Mouse (Mus musculus) thymus, postnatal 0 days (tissue): Measurements from ENCODE around the gene Myod1. TPM values are rescaled to one million over a fixed set of nuclear protein-coding genes. Genes with fewer than 3 reads are reported as not detected.
A peak's percentile ranks its signal among the peaks of the same experiment; 100 is the strongest.

Experiments
- DNase-seq: peaks from one replicate; pipeline ENCODE4 v3.0.0-alpha.2; 2015; ENCODE audit warnings: low spot score
- polyA plus RNA-seq: library from polyadenylated mRNA; unstranded; fragments of >200 nt; fragmentation: Nextera tagmentation; extraction: Ambion mirVana; gene quantifications from 2 replicates; pipeline ENCODE4 v1.2.1, GENCODE M21; 2015

Myod1 gene
- polyA plus RNA-seq, 1 experiment from 2014 or later: 0.21 TPM

DNA sequence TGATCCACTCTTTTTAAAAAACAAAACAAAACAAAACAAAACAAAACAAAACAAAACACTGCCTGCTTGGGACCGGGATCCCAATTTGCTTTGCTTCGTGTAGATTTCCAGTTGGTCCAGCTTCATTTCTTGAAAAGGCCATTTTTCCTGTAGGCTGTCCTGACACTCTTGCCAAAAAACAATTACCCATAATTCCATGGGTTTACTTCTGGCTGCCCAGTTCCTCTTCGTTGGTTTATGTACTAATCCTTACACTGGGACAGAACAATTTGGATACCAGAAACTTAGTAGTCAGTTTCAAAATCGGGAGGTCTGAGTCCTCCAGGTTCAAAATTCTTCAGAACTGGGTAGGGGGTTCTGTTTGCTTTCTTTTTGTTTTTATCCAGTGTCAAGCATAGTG, 14.0 kb downstream of the Myod1 start:
- DNase-seq: no peak

- DNase-seq: peak; percentile 65
Measured at GRCm38 (mm10) chr7:46391701-46392100, 15.4 kb downstream of the Myod1 start.

DNA sequence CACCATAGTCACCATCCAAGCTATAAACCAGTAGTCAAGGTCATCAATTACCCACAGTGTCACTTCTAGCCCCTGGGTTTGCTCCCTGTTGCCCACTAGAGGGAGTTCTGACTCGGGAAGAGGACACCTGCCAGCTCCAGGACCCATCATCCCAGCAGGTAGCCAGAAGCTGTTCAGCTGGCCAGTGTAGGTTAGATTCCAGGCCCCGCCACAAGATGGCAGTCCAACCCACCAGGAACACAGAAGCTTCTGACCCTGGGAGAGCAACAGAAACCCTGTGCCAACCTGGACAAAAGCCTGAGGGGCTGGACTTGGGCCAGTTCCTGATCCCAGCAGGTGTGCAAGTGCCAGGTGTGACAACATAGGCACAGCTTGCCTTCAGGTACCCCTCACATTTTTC, 16.8 kb downstream of the Myod1 start:
- peak; percentile 72 for DNase-seq

- DNase-seq: peak; percentile 19
Measured at GRCm38 (mm10) chr7:46393718-46394511, 17.6 kb downstream of the Myod1 start.

DNA sequence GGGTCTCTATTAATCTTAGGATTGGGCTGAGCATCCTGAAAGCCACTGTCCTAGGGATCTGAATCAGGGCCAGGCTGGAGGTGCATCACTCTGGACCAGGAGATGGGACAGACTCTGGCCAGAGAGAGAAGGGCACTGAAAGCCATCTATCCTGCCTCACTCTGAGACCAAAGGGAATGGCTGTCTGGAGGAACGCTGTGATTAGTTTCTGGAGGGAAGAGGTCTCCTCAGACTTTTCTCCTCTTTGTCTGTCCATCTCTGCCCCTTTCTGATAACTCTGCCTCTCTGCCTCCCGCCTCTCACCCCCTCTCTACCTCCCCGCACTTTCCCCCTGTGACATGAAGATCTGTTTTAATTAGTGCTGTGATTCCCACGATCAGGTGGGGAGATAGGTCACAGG, 18.7 kb downstream of the Myod1 start:
- DNase-seq: no peak

- DNase-seq: no peak
Measured at GRCm38 (mm10) chr7:46395571-46395970, 19.3 kb downstream of the Myod1 start.

DNA sequence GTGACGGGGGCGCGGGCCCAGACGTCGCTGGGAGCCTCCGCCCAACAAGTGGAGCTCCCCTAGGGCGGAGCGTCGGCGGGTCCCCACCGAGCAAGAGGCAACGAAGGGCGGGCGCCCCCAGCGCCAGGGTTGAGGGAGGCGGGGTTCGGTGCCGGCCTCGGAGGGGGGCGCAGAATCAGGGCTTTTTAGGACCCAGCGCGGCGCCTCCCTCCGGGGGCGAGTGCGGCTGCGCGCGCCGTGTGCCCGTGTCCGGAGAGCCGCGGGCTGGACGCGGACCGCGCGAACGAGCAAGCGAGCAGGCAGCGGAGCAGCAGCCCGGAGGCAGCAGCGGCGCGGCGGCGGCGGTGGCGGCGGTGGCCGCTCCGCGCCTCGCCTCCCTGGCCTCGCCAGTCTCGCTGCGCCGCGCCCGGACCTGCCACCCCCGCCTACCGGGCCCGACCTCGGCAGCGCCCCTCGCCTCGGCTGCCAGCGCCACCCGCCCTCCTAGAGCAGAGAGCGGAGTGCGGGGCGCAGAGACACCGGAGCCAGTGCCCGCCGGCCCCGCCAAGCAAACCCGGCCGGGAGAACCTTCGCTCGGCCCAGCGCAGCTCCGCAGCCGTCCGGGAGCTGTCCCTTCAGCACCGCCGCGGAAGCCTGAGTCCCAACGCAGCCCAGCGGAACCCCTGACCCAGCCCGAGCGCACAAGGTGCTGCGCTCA, 20.1 kb downstream of the Myod1 start, which contains the start of gene Kcnc1:
TSS of gene Kcnc1 (plus strand) at position 267 of the 697 bp plus-strand sequence.
- peak; percentile 62 for DNase-seq

GRCm38 (mm10) chr7:46396928-46397731, 20.9 kb downstream of the Myod1 start:
- DNase-seq: peak; percentile 9

GRCm38 (mm10) chr7:46397732-46398333, 21.6 kb downstream of the Myod1 start:
- no peak for DNase-seq

- no peak for DNase-seq
Measured at GRCm38 (mm10) chr7:46398612-46399011, 22.3 kb downstream of the Myod1 start.

DNA sequence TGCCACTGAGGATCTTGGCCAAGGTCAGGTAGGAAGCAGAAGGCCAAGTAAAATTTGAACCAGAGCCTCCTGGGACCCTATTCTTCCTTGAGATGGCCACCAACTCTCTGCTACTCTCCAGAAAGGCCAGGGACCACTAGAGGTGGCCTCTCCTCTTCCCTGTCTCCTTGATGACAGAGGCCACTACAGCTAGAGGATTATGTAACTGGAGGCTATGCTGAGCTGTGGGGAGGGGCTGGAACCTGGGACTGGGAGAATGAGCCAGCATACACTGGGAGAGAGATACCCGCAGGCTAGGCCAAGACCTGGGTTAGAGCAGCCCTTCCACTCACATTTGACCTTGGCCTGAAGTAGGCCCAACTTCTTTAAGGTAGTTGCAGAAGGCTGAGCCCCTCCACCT, 23.4 kb downstream of the Myod1 start:
- DNase-seq: no peak

GRCm38 (mm10) chr7:46400346-46400745, 24.1 kb downstream of the Myod1 start:
- DNase-seq: no peak

GRCm38 (mm10) chr7:46401371-46402180, 25.3 kb downstream of the Myod1 start:
- DNase-seq: no peak

DNA sequence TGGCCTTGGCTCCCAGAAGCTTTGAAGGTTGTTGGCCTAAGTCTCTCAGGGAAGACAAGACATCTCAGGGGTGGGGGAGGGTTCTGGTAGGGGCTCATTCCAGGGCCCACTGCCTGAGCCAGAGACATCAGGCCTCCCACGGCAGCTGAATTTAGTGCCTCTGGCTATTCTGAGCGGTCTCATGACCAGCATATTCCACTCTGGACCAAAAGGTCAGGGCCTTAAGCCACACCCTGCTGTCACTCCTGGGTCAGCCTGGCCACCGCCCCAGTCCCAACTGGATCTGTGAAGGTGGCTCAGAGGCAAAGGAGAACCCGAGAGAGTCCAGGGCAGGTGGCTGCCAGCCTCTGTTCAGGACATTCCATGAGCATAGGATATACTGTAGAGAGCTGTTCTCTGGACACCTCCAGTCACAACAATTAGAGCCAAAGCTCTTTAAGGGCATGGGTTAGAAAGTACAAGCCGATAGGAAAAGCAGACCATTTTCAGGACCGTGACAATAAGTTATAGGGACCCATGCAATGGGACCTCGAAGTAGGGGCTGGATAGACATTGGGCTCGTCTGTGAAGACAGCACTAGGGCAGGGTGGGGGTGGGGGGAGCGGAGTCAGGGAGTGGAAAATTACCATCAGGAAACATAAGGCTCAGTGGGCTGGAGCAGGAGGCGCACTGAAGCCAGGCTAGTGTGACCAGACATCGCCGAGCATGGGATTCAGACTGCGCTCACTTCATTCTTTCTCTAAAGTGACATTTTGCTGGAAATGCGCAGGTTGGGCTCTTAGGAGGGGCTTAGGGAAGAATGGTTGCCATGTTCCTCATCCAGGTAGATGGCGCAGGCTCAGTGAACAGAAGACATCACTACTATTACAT, 27.6 kb downstream of the Myod1 start:
- no peak for DNase-seq

GRCm38 (mm10) chr7:46404756-46405155, 28.5 kb downstream of the Myod1 start:
- no peak for DNase-seq

DNA sequence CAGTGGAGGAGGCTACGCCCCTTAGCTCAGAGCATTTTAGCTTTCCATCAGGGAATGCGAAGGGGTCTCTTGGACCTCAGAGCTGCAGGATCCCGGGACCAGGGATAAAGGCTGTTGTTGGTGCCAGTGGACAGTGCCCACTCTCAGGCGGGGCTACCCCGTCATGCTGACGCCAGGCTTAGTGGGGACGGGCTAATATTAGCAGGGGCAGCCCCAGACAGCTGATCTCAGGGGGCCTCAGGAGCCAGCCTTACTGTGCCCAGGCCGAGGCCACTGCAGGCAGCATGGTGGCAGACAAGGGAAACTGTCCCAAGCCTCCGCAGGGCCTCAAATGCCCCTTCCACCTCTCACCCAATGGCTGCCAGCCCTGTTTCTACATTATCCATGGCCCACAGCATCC, 32.3 kb downstream of the Myod1 start:
- no peak for DNase-seq

DNA sequence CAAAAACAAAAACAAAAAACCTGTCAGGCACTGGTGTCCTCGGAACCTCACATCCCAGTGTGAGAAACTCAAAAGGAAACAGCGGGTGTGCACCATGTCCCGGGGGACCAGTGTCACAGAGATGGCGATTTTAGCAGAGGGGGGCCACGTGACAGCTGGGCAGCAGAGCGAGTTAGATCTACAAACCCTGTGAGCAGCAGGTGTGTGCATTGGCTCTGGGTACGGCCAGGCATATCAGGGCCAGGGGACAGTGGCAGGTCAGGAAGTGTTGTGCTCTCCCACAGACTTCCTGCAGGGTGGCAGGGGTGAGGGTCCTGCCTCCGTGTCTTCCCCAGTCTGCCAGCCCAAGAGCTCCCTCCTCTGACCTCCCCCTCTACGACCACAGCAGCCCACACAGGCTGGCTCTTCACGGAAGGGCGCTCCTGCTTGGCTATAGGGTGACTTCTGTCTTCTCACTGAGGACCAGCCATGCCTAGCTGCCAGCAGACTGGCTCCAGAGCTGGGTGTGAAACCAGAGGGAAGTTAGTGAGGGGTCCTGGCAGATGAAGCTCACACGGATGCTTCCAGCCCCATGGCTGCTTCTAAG, 33.0 kb downstream of the Myod1 start:
- no peak for DNase-seq

DNA sequence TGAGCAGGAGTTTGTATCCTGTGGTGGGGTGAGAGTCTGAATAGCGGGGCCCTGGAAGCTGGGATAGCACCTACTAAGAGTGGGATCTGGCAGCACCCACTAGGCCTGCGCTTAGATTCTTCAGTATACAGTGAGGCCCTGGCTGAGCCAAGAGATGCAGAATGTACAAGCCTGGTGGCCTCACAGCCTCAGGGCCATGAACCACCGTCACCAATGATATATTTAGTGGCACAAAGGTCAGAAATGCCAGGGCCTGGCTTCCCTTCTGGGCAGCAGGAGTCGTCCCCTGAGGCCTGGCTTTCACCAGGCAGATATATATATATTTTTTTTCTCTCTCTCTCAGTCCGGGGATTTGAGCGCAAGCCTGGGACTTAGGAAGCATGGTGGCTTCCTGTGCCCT, 34.5 kb downstream of the Myod1 start:
- no peak for DNase-seq

DNA sequence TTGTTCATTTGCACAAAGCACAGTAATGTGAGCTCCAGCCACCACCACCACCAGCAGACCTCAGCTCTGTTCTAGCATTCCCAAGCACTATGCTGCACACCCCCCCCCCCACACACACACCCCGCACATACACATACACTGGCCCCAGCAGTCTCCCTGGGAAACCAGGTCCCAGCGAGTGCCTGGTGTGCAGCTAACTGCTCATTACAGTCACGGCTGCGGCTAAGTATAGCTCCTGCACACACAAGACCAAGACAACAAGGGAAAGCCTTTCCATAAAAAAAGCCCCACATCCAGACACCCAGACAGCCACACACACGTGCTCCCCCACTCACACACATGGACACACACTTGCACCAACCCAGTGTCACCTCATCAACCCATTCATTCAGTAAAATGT, 36.5 kb downstream of the Myod1 start:
- DNase-seq: no peak
